In the genomic region with DNA sequence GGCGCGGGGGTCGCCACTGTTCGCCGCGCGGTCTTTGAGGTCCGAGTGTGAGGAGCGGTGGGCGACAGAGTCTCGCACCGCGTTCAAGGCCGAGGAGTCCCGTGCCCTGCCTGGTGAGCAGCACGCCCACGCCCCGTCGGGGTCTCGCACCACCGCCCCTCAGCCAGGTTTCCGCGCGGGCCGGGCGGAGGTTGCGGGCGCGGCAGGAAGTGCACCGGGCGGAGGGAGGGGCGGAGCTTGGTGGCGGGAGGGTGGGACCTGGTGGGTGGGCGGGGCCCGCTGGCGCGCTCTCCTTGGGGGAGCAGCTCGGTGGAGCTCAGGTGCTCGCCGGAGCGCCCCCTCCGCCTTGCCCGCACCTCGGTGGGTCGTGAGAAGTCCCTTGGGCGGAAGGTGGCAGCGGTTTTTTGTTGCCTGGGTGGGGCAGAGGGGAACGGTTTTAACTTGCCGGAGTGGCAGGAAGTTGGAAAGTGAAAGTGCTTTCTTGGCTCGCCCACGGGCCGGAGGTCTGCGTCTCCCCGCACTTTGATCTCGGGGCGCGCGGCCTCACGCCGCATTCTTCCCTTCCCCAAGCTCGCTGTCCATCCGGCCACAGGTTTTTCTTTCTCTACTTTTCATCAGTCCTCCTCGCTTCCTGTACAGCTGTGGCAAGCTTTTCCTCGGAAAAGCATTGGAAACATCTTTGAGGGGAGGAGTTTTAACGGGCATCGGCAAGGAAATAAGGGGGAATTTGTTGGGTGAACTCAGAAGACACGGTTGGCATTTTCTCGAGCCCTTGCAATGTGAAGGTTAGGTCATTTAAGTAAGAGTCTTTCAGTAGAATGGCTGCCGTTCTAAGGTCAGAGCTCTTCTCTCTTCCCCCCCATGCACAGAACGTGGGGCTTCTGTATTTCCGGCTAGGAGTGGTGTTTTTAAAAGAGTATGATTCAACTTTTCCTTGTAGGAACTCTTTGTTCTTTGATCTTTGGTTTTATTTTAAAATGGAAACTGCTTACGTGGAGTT, we compare ENCODE assay signal across 8 mouse cellular contexts. TPM values are rescaled to one million over a fixed set of nuclear protein-coding genes. Genes with fewer than 3 reads are reported as not detected.
A peak's percentile ranks its signal among the peaks of the same experiment; 100 is the strongest.
DNase-seq lines count a peak whose midpoint lies in the region; ATAC-seq lines count a peak whose summit lies in the region.

No protein-coding gene starts in this region.

- peak overlapping the region; percentile 91 for H3K4me3 ChIP-seq in hindbrain, embryonic 15.5 days

- H3K27me3 ChIP-seq in hindbrain, embryonic 15.5 days, result no peaks in the 10 kb centered on the region

- peak; percentile 90 for ATAC-seq in hindbrain, embryonic 15.5 days (ENCODE audit: low FRiP score, low read depth)

- no peaks in the 10 kb centered on the region for H3K9me3 ChIP-seq in hindbrain, embryonic 15.5 days

- H3K9ac ChIP-seq in hindbrain, embryonic 15.5 days, result peak overlapping the region; percentile 94

- DNase-seq in T-cell, adult 2 months (ENCODE audit: low spot score), result peak; percentile 95
- peak; percentile 86 to 93 for DNase-seq in cerebellum, postnatal 25 days
- DNase-seq in frontal cortex, postnatal 36 days (ENCODE audit: low spot score in 2 of 2), result peak; percentile 77 to 83
- DNase-seq in left cerebral cortex, adult 11 months (ENCODE audit: low spot score), result peak; percentile 75
- DNase-seq in lung, postnatal 36 days, result peak; percentile 86
- DNase-seq in retina, embryonic 14.5 days (ENCODE audit: low spot score), result peak; percentile 84
- peak; percentile 95 to 98 for DNase-seq in thymus, postnatal 36 days

- H3K4me2 ChIP-seq in hindbrain, embryonic 15.5 days, result peak overlapping the region; percentile 62

- no peaks in the 10 kb centered on the region for H3K36me3 ChIP-seq in hindbrain, embryonic 15.5 days

- H3K4me1 ChIP-seq in hindbrain, embryonic 15.5 days (replicated peaks), result peaks cover 22% of the 10 kb centered on the region

- H3K27ac ChIP-seq in hindbrain, embryonic 15.5 days (replicated peaks), result peak overlapping the region; percentile 98

- 1% methylated on average over 70 of the region's 72 CpGs for WGBS in hindbrain, embryonic 15.5 days

RNA-seq across cellular contexts. Expression of a gene that starts 0.7 kb away (rescaled TPM):
- 11.4 and 11.5 TPM in 2 replicates for polyA plus RNA-seq in hindbrain, embryonic 15.5 days (2015; fragmentation: Nextera tagmentation; extraction: Ambion mirVana)

RNA-seq across cellular contexts. Expression of a gene that starts 45.4 kb away (rescaled TPM):
- 0.74 and 4.7 TPM in 2 replicates for polyA plus RNA-seq in hindbrain, embryonic 15.5 days (2015; fragmentation: Nextera tagmentation; extraction: Ambion mirVana)

RNA-seq across cellular contexts. Expression of a gene that starts 59.7 kb away (rescaled TPM):
- polyA plus RNA-seq in hindbrain, embryonic 15.5 days (2015; fragmentation: Nextera tagmentation; extraction: Ambion mirVana), result 6.9 and 7.3 TPM in 2 replicates

Comparison
In these comparisons a context has a peak if more than half of its experiments do, and no peak if none do; other contexts are left out.
1. Peak in every context shown above with its lines: DNase-seq, ATAC-seq, H3K4me3 ChIP-seq and H3K27ac ChIP-seq.